Mouse (Mus musculus) skeletal muscle tissue, adult 2 months (tissue): ENCODE results near the gene Cdh13.
A peak's percentile ranks its signal among the peaks of the same experiment; 100 is the strongest.
"Not testable (repeated sequence)": the region's sequence is repeated elsewhere in the genome, so short reads cannot be mapped to it uniquely, and the experiment has no call there.

Experiments used
- DNase-seq: peaks from one replicate; pipeline ENCODE4 v3.0.0-alpha.2; 2012; ENCODE audit warnings: low read depth, low spot score

Gene Cdh13

GRCm38 (mm10) chr8:119224547-119224946 is 941.0 kb downstream of the Cdh13 start:
- DNase-seq = peak; percentile 33

- DNase-seq = no peak
Measured at GRCm38 (mm10) chr8:119245181-119245580, 961.6 kb downstream of the Cdh13 start.

GRCm38 (mm10) chr8:119245641-119246040 is 962.1 kb downstream of the Cdh13 start:
- no peak for DNase-seq

- DNase-seq = no peak
Measured at GRCm38 (mm10) chr8:119254358-119254757, 970.8 kb downstream of the Cdh13 start.

- DNase-seq = no peak
Measured at GRCm38 (mm10) chr8:119258642-119259041, 975.1 kb downstream of the Cdh13 start.

GRCm38 (mm10) chr8:119263750-119264149 is 980.2 kb downstream of the Cdh13 start:
- no peak for DNase-seq

- no peak for DNase-seq
Measured at GRCm38 (mm10) chr8:119266304-119266703, 982.8 kb downstream of the Cdh13 start.

GRCm38 (mm10) chr8:119269576-119269975 is 986.0 kb downstream of the Cdh13 start:
- peak; percentile 44 for DNase-seq

GRCm38 (mm10) chr8:119270371-119270770 is 986.8 kb downstream of the Cdh13 start:
- DNase-seq = peak; percentile 86

- DNase-seq = no peak
Measured at GRCm38 (mm10) chr8:119272891-119273290, 989.4 kb downstream of the Cdh13 start.

- no peak for DNase-seq
Measured at GRCm38 (mm10) chr8:119275442-119275841, 991.9 kb downstream of the Cdh13 start.

GRCm38 (mm10) chr8:119277047-119277451 is 993.5 kb downstream of the Cdh13 start:
- peak; percentile 83 for DNase-seq

GRCm38 (mm10) chr8:119281761-119282160 is 998.2 kb downstream of the Cdh13 start:
- DNase-seq = no peak

- DNase-seq = no peak
Measured at GRCm38 (mm10) chr8:119284516-119284915, 1001.0 kb downstream of the Cdh13 start.

- DNase-seq = peak; percentile 42
Measured at GRCm38 (mm10) chr8:119284920-119285319, 1001.4 kb downstream of the Cdh13 start.

GRCm38 (mm10) chr8:119295477-119295876 is 1011.9 kb downstream of the Cdh13 start:
- DNase-seq = no peak

GRCm38 (mm10) chr8:119297752-119298151 is 1014.2 kb downstream of the Cdh13 start:
- DNase-seq = not testable (repeated sequence)

- DNase-seq = no peak
Measured at GRCm38 (mm10) chr8:119300335-119300734, 1016.8 kb downstream of the Cdh13 start.

GRCm38 (mm10) chr8:119304196-119304595 is 1020.7 kb downstream of the Cdh13 start:
- DNase-seq = no peak

GRCm38 (mm10) chr8:119311412-119311811 is 1027.9 kb downstream of the Cdh13 start:
- DNase-seq = no peak

GRCm38 (mm10) chr8:119323215-119323614 is 1039.7 kb downstream of the Cdh13 start:
- no peak for DNase-seq

- no peak for DNase-seq
Measured at GRCm38 (mm10) chr8:119339546-119339945, 1056.0 kb downstream of the Cdh13 start.

- no peak for DNase-seq
Measured at GRCm38 (mm10) chr8:119343606-119344005, 1060.1 kb downstream of the Cdh13 start.

GRCm38 (mm10) chr8:119344190-119344856 is 1060.8 kb downstream of the Cdh13 start, which contains the start of gene Hsbp1:
Gene Hsbp1 (plus strand): TSS chr8:119344488.
- peak; percentile 95 for DNase-seq
